Mouse (Mus musculus) forebrain, embryonic 16.5 days (tissue): ENCODE results near the gene Ppm1b. TPM values are rescaled to one million over a fixed set of nuclear protein-coding genes. Genes with fewer than 3 reads are reported as not detected.

Experiments used
- ATAC-seq: fragments of 200-750 bp; cut with Nextera tagmentation; 2 replicates; pipeline ENCODE4 v1.8.0; 2017; ENCODE audit warnings: mild to moderate bottlenecking, moderate library complexity
- H3K27ac ChIP-seq: fragments of 300-500 bp; sonication (generic); 2 replicates; pipeline ENCODE4 v1.5.1; 2014; ENCODE audit warnings: low read length, control low read depth
- H3K27me3 ChIP-seq: fragments of 300-500 bp; sonication (generic); replicated peaks from 2 replicates; pipeline ENCODE4 v1.6.1; 2014; ENCODE audit warnings: low read length; ENCODE audit not compliant: control insufficient read depth, insufficient read depth
- H3K36me3 ChIP-seq: fragments of 300-500 bp; sonication (generic); 2 replicates; pipeline ENCODE4 v1.6.1; 2014; ENCODE audit not compliant: control insufficient read depth, insufficient read depth
- H3K4me1 ChIP-seq: fragments of 300-500 bp; sonication (generic); replicated peaks from 2 replicates; pipeline ENCODE4 v1.6.1; 2014; ENCODE audit warnings: low read length; ENCODE audit not compliant: control insufficient read depth, insufficient read depth
- H3K4me2 ChIP-seq: fragments of 300-500 bp; sonication (generic); 2 replicates; pipeline ENCODE4 v1.6.1; 2014; ENCODE audit warnings: mild to moderate bottlenecking, low read length, control low read depth
- H3K4me3 ChIP-seq: fragments of 300-500 bp; sonication (generic); replicated peaks from 2 replicates; pipeline ENCODE4 v1.5.1; 2014; ENCODE audit warnings: mild to moderate bottlenecking, low read length, control low read depth
- H3K9ac ChIP-seq: fragments of 300-500 bp; sonication (generic); replicated peaks from 2 replicates; pipeline ENCODE4 v1.6.1; 2014; ENCODE audit warnings: low read depth, low read length, control low read depth
- H3K9me3 ChIP-seq: fragments of 300-500 bp; sonication (generic); 2 replicates; pipeline ENCODE4 v1.6.1; 2016; ENCODE audit warnings: low read length; ENCODE audit not compliant: control insufficient read depth
- WGBS: fragments of 180-500 bp; shearing (Covaris S2); extraction: QIAGEN DNeasy Blood & Tissue Kit; methylation state at CpG from one replicate; pipeline ENCODE4 v1.1.7; 2014; 5-methylcytosine and 5-hydroxymethylcytosine counted together
- polyA plus RNA-seq: library from polyadenylated mRNA; unstranded; fragments of >200 nt; fragmentation: Nextera tagmentation; extraction: Ambion mirVana; gene quantifications from 2 replicates; pipeline ENCODE4 v1.2.1, GENCODE M21; 2015

The Ppm1b gene
- polyA plus RNA-seq, 1 experiment from 2014 or later, result 85.5 TPM

DNA sequence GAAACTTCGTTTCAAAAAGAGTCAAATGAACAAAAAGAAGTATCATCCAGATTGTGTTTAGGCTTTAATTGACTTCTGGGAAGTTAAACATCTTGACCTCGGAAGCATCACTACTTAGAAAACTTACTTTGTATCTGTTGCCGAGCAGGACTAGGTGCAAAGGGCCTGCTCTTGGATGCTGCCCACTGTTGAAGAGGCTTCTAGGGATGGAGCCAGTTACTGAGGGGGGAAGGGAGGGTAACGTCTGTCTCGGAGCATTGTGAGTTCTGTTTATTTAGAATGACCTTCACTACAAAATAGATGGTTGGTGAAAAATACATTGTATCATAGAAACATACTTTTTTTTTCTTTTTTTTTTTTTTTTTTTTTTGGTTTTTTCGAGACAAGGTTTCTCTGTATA is 7.1 kb downstream of the Ppm1b start:
- no peak for ATAC-seq
- Histone ChIP-seq H3K4me2 (no peak overlapping the region), H3K9ac (no peak overlapping the region), H3K27ac (no peak overlapping the region), H3K4me3 (no peak overlapping the region), H3K9me3 (no peaks in the 10 kb centered on the region), H3K36me3 (no peaks in the 10 kb centered on the region), H3K4me1 (peaks cover 14% of the 10 kb centered on the region), H3K27me3 (no peaks in the 10 kb centered on the region)
- WGBS, result 88% methylated on average over 5 of the region's 6 CpGs

DNA sequence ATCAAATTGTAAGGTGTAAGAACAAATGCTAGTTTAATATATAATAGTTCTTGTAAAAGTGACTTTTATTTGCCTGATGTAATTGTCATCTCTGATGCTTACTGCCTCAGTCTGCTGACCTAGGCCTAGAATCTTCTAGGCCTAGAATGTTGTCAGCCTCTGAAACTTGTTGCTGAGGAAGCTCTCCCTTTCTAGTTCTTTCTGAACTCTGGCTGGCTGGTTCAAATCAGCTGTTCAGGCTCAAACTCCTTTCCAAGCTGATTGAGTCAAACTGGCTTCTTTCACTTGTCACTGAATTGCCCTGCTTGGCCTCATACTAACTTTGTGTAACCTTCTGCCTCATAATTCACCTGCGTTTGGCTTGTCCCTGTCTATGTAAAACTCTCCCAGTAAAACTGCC is 9.7 kb downstream of the Ppm1b start:
- no peak for ATAC-seq
- Histone ChIP-seq H3K27me3 (no peaks in the 10 kb centered on the region), H3K9me3 (no peaks in the 10 kb centered on the region), H3K36me3 (no peaks in the 10 kb centered on the region), H3K9ac (no peak overlapping the region), H3K4me2 (no peak overlapping the region), H3K4me3 (no peak overlapping the region), H3K4me1 (no peaks in the 10 kb centered on the region; the same call in 1 of the 2 replicates), H3K27ac (no peak overlapping the region)
- WGBS, result 94% methylated on average over 1 of the region's 1 CpGs

DNA sequence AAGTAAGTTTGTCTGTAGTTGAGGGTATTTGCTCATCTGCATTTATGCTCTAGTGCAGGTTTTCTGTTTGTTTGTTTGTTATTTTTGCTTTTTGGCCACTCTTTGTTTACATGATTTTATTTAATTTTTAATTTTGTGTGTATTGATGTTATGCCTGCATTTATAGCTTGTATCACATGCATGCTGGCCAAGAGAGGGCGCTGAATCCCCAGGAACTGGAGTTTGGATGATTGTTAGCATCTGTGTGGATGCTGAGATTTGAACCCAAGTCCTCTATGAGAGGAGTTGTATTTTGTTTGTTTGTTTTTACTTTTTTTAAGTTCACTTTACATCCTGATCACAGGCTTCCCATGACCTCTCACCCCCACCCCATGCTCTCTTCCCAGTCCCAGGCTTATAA is 10.5 kb downstream of the Ppm1b start:
- H3K27ac ChIP-seq, result no peak overlapping the region
- H3K4me2 ChIP-seq, result no peak overlapping the region
- no peaks in the 10 kb centered on the region for H3K36me3 ChIP-seq
- no peak for ATAC-seq
- H3K9me3 ChIP-seq, result no peaks in the 10 kb centered on the region
- WGBS, result 81% methylated on average over 1 of the region's 1 CpGs
- no peaks in the 10 kb centered on the region for H3K27me3 ChIP-seq
- no peaks in the 10 kb centered on the region for H3K4me1 ChIP-seq
- H3K9ac ChIP-seq, result no peak overlapping the region
- no peak overlapping the region for H3K4me3 ChIP-seq

DNA sequence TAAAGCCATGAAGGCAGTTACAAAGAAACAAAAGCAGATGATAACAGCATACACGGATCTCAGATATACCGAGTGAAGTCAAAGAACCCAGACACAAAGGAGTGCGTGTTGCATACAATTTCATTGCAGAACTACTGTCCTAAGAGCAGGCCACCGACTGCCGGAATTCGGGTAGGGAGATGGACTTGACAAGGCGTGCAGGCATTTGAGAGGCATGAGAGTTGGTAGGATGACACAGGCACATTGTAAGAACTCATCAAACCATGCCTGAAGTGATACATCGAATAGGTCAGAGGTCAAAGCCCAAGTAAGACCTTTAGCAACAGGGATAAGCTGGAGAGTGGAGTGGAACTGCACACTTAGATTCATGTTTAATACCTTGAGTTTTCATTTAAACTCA is 13.4 kb downstream of the Ppm1b start:
- no peak for ATAC-seq

DNA sequence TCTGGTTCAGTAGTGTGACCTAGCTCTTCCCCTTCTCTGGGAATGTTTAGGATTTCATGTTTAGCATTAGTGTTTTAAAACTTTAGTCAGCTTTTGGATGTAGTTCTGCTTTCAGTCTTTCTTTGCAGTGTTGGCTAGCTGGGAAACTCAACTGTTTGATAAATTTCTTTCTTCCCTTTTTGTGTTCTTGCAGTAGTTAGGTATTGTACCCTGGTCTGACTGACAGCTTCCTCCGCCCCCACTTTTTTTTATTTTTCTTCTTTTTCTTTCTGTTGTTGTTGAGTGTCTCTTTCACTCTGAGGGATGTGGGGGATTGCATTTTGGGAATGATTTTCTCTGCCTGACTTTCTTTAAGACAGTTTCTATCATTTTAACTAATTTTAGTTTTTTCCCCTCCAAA is 25.2 kb downstream of the Ppm1b start:
- no peaks in the 10 kb centered on the region for H3K27me3 ChIP-seq
- 83% methylated on average over 1 of the region's 1 CpGs for WGBS
- H3K27ac ChIP-seq, result no peak overlapping the region
- H3K4me2 ChIP-seq, result no peak overlapping the region
- no peak overlapping the region for H3K9ac ChIP-seq
- no peak for ATAC-seq
- H3K9me3 ChIP-seq, result peaks cover 2% of the 10 kb centered on the region; the same call in 1 of the 2 replicates
- H3K36me3 ChIP-seq, result no peaks in the 10 kb centered on the region
- no peak overlapping the region for H3K4me3 ChIP-seq
- H3K4me1 ChIP-seq, result no peaks in the 10 kb centered on the region; the same call in none of the 2 replicates

More for the DNA sequence above, 13.4 kb downstream of the Ppm1b start:
- Histone ChIP-seq H3K4me1 (no peaks in the 10 kb centered on the region), H3K9me3 (no peaks in the 10 kb centered on the region), H3K4me3 (no peak overlapping the region), H3K36me3 (no peaks in the 10 kb centered on the region), H3K4me2 (no peak overlapping the region), H3K27me3 (no peaks in the 10 kb centered on the region), H3K9ac (no peak overlapping the region), H3K27ac (no peak overlapping the region)
- 86% methylated on average over 8 of the region's 8 CpGs for WGBS

DNA sequence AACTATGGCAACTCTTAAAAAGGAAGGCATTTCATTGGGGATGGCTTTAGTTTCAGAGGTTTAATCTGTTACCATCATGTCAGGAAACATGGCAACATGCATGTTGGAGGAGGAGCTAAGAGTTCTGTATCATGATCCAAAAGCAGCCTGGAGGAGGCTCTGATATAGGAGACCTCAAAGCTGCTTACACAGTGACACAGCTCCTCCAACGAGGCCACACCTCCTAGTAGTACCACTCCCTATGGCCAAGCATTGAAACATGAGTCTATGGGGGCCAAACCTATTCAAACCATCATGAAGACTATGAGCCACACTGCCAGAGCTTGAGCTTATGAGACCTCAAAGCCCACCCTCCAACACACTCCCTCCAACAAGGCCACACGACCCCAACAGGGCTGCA is 26.2 kb downstream of the Ppm1b start:
- Histone ChIP-seq H3K9me3 (peaks cover 2% of the 10 kb centered on the region; the same call in 1 of the 2 replicates), H3K36me3 (no peaks in the 10 kb centered on the region), H3K9ac (no peak overlapping the region), H3K4me2 (no peak overlapping the region), H3K27me3 (no peaks in the 10 kb centered on the region), H3K4me3 (no peak overlapping the region), H3K27ac (no peak overlapping the region), H3K4me1 (no peaks in the 10 kb centered on the region; the same call in none of the 2 replicates)
- WGBS, result 85% methylated on average over 2 of the region's 2 CpGs
- no peak for ATAC-seq

DNA sequence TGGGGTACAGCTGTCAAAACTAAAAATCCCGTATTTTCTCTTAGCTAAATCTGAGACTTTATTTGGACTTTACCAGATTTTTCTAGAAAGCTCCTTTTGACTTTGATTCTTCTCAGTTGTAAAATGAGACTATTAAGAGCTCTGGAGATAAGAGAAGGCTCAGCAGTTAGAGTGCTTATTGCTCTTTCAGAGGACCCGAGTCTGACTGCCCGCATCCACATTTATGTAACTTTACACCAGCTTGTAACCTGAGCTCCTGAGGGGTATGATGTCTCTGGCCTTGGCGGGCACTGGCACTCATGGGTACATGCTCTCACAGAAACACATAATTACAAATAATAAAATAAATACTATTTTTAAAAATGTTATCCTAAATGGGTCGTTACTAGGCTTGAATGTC is 29.8 kb downstream of the Ppm1b start:
- Histone ChIP-seq H3K36me3 (no peaks in the 10 kb centered on the region), H3K9me3 (no peaks in the 10 kb centered on the region)

DNA sequence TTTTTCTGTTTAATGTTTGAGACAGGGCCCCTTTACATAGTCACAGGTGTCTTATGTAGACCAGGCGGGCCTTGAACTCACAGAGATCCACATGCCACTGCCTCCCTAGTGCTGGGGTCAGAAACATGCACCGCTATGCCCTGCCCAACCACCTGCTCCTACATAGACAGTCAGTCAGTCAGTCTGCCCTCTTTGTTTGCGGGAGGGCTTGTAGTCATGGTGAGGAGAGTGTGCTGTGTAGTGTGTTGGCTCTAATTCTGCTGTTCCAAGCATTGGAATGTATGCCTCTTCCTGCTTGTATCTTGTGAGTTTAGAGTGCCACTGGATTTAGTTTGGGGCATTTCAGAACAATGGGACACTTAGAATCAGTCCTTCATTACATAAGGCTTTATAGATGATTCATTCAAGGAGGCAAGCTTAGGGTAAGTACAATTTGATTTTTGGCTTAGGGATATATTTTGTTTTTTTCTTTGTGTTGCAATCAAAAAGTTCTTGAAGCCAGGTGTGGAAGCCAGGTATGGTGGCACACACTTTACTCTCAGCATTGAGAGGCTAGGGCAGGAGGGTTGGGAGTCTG is 31.4 kb downstream of the Ppm1b start:
- Histone ChIP-seq H3K9ac (no peak overlapping the region), H3K4me2 (no peak overlapping the region), H3K9me3 (no peaks in the 10 kb centered on the region), H3K36me3 (no peaks in the 10 kb centered on the region), H3K4me3 (no peak overlapping the region), H3K27me3 (no peaks in the 10 kb centered on the region), H3K27ac (no peak overlapping the region), H3K4me1 (peaks cover 8% of the 10 kb centered on the region)
- no peak for ATAC-seq
- 81% methylated on average over 3 of the region's 3 CpGs for WGBS

More for the DNA sequence above, 29.8 kb downstream of the Ppm1b start:
- Histone ChIP-seq H3K27ac (no peak overlapping the region), H3K4me3 (no peak overlapping the region), H3K4me1 (peaks cover 8% of the 10 kb centered on the region), H3K27me3 (no peaks in the 10 kb centered on the region), H3K4me2 (no peak overlapping the region), H3K9ac (no peak overlapping the region)
- ATAC-seq, result no peak
- 75% methylated on average over 5 of the region's 5 CpGs for WGBS

DNA sequence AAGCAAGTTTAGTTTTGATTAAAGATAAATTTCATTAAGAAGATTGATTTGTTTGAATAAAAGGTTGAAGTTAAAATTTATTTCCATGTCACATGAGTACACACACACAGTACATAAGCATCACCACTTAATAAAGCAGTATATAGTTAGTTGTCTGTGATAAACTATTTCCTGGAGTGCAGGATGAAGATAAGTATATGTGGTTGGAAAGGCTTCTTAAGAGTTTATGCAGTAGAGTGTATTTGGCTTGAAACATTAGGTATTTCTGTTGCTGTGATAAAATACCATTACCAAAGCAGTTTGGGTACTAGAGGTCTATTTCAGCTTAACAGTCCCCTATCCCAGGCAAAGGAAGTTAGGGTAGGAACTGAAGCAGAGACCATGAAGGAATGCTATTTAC is 32.0 kb downstream of the Ppm1b start:
- Histone ChIP-seq H3K9me3 (no peaks in the 10 kb centered on the region), H3K36me3 (no peaks in the 10 kb centered on the region), H3K9ac (no peak overlapping the region), H3K4me3 (no peak overlapping the region), H3K27me3 (no peaks in the 10 kb centered on the region), H3K4me1 (peaks cover 8% of the 10 kb centered on the region), H3K27ac (no peak overlapping the region), H3K4me2 (no peak overlapping the region)
- ATAC-seq, result no peak

DNA sequence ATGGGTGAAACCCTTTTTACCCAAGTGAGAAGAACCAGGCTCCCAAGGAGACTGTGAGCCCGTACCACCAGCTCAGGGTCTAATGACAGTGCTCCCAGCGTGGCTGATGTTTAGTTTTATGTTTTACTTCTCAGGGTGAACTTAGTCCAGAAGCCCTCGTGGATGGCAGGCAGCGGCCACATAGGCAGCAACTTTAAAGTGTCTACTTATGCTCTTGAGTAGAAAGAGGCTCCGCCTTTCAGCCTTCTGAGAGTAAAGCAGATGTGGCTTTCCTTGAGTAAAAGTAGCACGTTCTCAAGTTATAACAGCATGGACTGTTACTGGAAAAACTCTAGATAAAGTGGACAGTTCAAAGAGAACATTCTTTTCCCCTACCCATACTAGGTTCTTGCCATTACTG is 39.3 kb downstream of the Ppm1b start:
- no peak overlapping the region for H3K4me3 ChIP-seq
- H3K27me3 ChIP-seq, result no peaks in the 10 kb centered on the region
- H3K36me3 ChIP-seq, result no peaks in the 10 kb centered on the region
- H3K9me3 ChIP-seq, result no peaks in the 10 kb centered on the region
- no peaks in the 10 kb centered on the region; the same call in 1 of the 2 replicates for H3K4me1 ChIP-seq
- no peak overlapping the region for H3K4me2 ChIP-seq
- H3K9ac ChIP-seq, result no peak overlapping the region
- no peak overlapping the region for H3K27ac ChIP-seq
- no peak for ATAC-seq
- WGBS, result 89% methylated on average over 6 of the region's 6 CpGs
